Mouse (Mus musculus): ENCODE measurements around the gene Ccdc6.

GRCm38 (mm10) chr10:70197601-70198000, 100.7 kb downstream of the Ccdc6 start:
- TF ChIP-seq CTCF (IDR thresholded peaks at IDR 0.05; ENCODE audit: low read depth), result no peak
- no peak for TF ChIP-seq EP300 (optimal IDR thresholded peaks at IDR 0.05)

All from stomach, postnatal 0 days (tissue).